Mouse (Mus musculus) embryonic facial prominence, embryonic 10.5 days (tissue): ENCODE data around the gene Enox1. TPM values are rescaled to one million over a fixed set of nuclear protein-coding genes. Genes with fewer than 3 reads are reported as not detected.

Source experiments
- DNase-seq: peaks from one replicate; pipeline ENCODE4 v3.0.0-alpha.2; 2017; ENCODE audit warnings: low spot score
- H3K27ac ChIP-seq: fragments of 300-500 bp; sonication (generic); replicated peaks from 2 replicates; pipeline ENCODE4 v1.5.1; 2016; ENCODE audit warnings: mild to moderate bottlenecking
- H3K27me3 ChIP-seq: fragments of 300-500 bp; sonication (generic); replicated peaks from 2 replicates; pipeline ENCODE4 v1.6.1; 2016; ENCODE audit warnings: low read depth, mild to moderate bottlenecking; ENCODE audit not compliant: poor library complexity, severe bottlenecking
- H3K36me3 ChIP-seq: fragments of 300-500 bp; sonication (generic); replicated peaks from 2 replicates; pipeline ENCODE4 v1.6.1; 2016; ENCODE audit warnings: mild to moderate bottlenecking, moderate library complexity
- H3K4me1 ChIP-seq: fragments of 300-500 bp; sonication (generic); 2 replicates; pipeline ENCODE4 v1.6.1; 2016
- H3K4me3 ChIP-seq: fragments of 300-500 bp; sonication (generic); 2 replicates; pipeline ENCODE4 v1.5.1; 2016; ENCODE audit warnings: mild to moderate bottlenecking, moderate library complexity
- H3K9me3 ChIP-seq: fragments of 300-500 bp; sonication (generic); 2 replicates; pipeline ENCODE4 v1.6.1; 2016; ENCODE audit warnings: mild to moderate bottlenecking
- WGBS: fragments of 180-500 bp; shearing (Covaris S2); methylation state at CpG from one replicate; pipeline ENCODE4 v1.1.7; 2016; 5-methylcytosine and 5-hydroxymethylcytosine counted together
- polyA plus RNA-seq: library from polyadenylated mRNA; unstranded; fragments of >200 nt; fragmentation: Nextera tagmentation; extraction: Ambion mirVana; gene quantifications from 2 replicates; pipeline ENCODE4 v1.2.1, GENCODE M21; 2016

Gene Enox1
- polyA plus RNA-seq, 1 experiment from 2014 or later = 9.1 TPM

DNA sequence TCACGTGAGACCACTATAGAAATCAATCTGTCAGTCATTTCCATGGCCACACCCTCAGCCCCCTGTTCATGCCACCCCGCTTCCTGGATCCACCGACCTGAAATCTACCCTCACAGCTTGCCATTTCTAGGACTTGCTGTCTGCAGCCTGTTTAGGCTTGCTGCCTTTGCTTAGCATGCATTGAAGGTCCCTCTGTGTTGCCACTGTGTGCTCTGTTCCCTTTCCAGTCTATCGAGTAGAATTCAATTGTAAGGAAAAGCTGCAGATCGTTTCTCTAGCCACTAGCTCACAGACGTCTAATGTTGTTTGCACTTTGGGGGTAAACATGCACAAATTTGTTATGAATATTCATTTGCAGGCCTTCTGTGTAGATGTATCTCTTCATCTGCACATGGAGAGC, 485.8 kb downstream of the Enox1 start:
- H3K27ac ChIP-seq = no peak overlapping the region
- H3K9me3 ChIP-seq = no peaks in the 10 kb centered on the region
- no peaks in the 10 kb centered on the region for H3K27me3 ChIP-seq
- H3K4me1 ChIP-seq = peaks cover 25% of the 10 kb centered on the region
- no peak overlapping the region for H3K4me3 ChIP-seq
- DNase-seq = no peak
- no peaks in the 10 kb centered on the region for H3K36me3 ChIP-seq
- WGBS = 85% methylated on average over 6 of the region's 6 CpGs

GRCm38 (mm10) chr14:77646196-77646595, 489.6 kb downstream of the Enox1 start:
- H3K9me3 ChIP-seq = no peaks in the 10 kb centered on the region
- DNase-seq = no peak
- H3K4me1 ChIP-seq = peaks cover 11% of the 10 kb centered on the region
- no peaks in the 10 kb centered on the region for H3K27me3 ChIP-seq
- H3K27ac ChIP-seq = no peak overlapping the region
- no peaks in the 10 kb centered on the region for H3K36me3 ChIP-seq
- H3K4me3 ChIP-seq = no peak overlapping the region
- WGBS = 88% methylated on average over 2 of the region's 2 CpGs

DNA sequence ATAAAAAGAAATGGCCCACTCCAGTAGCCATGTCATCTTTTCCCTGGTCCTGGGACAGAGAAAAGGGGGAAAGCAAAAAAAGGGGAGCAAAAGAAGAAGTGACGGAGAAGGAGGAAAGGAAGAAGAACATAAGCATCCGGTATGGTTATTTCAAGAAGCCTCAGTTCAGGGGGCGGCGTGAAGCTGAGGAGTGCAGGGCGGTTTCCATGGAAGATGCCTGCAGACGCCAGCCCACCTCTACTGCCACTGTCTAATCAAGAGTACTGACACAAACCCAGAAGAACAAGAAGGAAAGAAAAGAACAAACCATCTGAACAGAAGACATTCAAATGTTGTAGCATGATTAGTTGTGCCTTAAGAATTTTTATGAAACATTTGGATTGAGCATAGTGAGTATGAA, 490.5 kb downstream of the Enox1 start:
- 92% methylated on average over 6 of the region's 6 CpGs for WGBS

DNA sequence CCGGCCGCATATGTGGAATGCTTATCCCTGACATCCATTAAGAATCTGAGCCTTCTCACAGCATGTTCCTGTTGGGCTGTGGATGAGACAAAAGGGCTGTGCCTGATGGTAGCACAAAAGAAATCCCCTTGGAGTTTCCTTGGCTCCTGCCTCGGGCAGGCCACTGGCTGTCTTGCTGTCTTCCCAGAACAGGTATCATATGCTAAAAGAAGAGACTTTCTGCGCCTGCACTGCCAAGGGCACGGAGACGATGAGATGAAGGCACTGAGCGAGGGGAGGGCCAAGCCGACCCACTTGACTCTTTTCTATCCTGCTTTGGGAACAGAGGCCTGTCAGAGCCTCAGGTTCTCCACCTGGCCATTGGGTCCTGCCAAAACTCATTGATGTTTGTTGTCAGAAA, 491.7 kb downstream of the Enox1 start:
- peaks cover 7% of the 10 kb centered on the region for H3K4me1 ChIP-seq
- H3K36me3 ChIP-seq = no peaks in the 10 kb centered on the region
- no peak overlapping the region for H3K4me3 ChIP-seq
- 78% methylated on average over 8 of the region's 8 CpGs for WGBS
- no peak overlapping the region for H3K27ac ChIP-seq
- H3K9me3 ChIP-seq = no peaks in the 10 kb centered on the region
- no peak for DNase-seq
- no peaks in the 10 kb centered on the region for H3K27me3 ChIP-seq

More for the DNA sequence above, 490.5 kb downstream of the Enox1 start:
- peaks cover 3% of the 10 kb centered on the region; the same call in 1 of the 2 replicates for H3K4me1 ChIP-seq
- H3K27me3 ChIP-seq = no peaks in the 10 kb centered on the region
- H3K36me3 ChIP-seq = no peaks in the 10 kb centered on the region
- H3K27ac ChIP-seq = no peak overlapping the region
- H3K9me3 ChIP-seq = no peaks in the 10 kb centered on the region
- no peak for DNase-seq
- H3K4me3 ChIP-seq = no peak overlapping the region

- Histone ChIP-seq H3K27ac (no peak overlapping the region), H3K4me3 (no peak overlapping the region), H3K9me3 (peaks cover 7% of the 10 kb centered on the region; the same call in 1 of the 2 replicates), H3K27me3 (0 out of 2 replicates have a peak, but pooled peaks cover 5% of the 10 kb centered on the region), H3K36me3 (no peaks in the 10 kb centered on the region), H3K4me1 (peaks cover 18% of the 10 kb centered on the region)
- no peak for DNase-seq
- WGBS = 90% methylated on average over 4 of the region's 4 CpGs
Observed at GRCm38 (mm10) chr14:77658739-77659138, 502.2 kb downstream of the Enox1 start.

DNA sequence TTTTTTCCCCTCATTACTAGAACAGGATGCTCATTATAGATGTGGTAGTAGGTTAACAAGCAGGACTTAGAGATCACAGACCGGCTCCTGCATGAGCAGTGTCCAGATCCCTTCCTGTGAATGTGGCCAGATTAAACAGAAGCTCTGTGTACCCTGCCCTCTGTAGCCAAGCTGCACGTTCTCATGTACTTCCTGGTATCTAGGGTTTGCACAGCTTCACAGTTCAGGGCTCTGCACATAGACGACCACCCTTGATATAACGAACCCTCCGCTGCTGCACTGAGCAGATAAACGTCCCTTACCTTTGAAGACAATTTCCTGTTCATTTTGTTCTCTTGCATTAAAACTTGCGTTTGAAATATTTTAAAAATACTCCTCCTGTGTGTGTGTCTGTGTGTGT, 505.7 kb downstream of the Enox1 start:
- no peaks in the 10 kb centered on the region for H3K36me3 ChIP-seq
- no peaks in the 10 kb centered on the region for H3K9me3 ChIP-seq
- H3K27me3 ChIP-seq = no peaks in the 10 kb centered on the region
- 78% methylated on average over 7 of the region's 7 CpGs for WGBS
- H3K27ac ChIP-seq = no peak overlapping the region
- peaks cover 18% of the 10 kb centered on the region for H3K4me1 ChIP-seq
- no peak for DNase-seq
- no peak overlapping the region for H3K4me3 ChIP-seq

GRCm38 (mm10) chr14:77662994-77663393, 506.4 kb downstream of the Enox1 start:
- DNase-seq = no peak
- H3K27ac ChIP-seq = no peak overlapping the region
- no peak overlapping the region for H3K4me3 ChIP-seq
- no peaks in the 10 kb centered on the region for H3K36me3 ChIP-seq
- no peaks in the 10 kb centered on the region for H3K9me3 ChIP-seq
- peaks cover 19% of the 10 kb centered on the region for H3K4me1 ChIP-seq
- no peaks in the 10 kb centered on the region for H3K27me3 ChIP-seq
- WGBS = 82% methylated on average over 8 of the region's 8 CpGs

GRCm38 (mm10) chr14:77668096-77668495, 511.5 kb downstream of the Enox1 start:
- H3K36me3 ChIP-seq = no peaks in the 10 kb centered on the region
- H3K9me3 ChIP-seq = no peaks in the 10 kb centered on the region
- H3K4me3 ChIP-seq = no peak overlapping the region
- WGBS = 60% methylated on average over 3 of the region's 3 CpGs
- no peak overlapping the region for H3K27ac ChIP-seq
- peaks cover 28% of the 10 kb centered on the region for H3K4me1 ChIP-seq
- H3K27me3 ChIP-seq = no peaks in the 10 kb centered on the region
- DNase-seq = no peak

DNA sequence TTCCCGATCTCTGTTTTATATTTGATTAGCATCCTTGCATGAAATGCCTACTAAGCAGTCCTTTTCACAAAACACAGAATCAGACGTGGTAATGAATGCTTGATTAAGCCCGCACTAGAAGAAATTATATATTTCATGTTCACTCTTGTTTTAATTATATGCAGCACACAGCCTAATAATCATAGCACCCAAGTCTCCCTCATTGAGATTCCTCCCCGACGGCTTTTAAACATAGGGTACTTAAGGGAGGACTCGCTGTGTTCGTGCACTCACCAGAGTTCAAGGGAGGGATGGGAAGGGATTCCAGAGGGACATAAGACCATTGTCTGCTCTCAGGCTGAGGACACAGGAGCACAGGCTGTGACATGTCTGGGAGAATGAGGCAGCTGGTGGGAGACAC, 512.9 kb downstream of the Enox1 start:
- Histone ChIP-seq H3K4me3 (no peak overlapping the region), H3K36me3 (no peaks in the 10 kb centered on the region), H3K9me3 (no peaks in the 10 kb centered on the region), H3K27ac (no peak overlapping the region), H3K27me3 (no peaks in the 10 kb centered on the region), H3K4me1 (peaks cover 26% of the 10 kb centered on the region)
- DNase-seq = no peak
- 87% methylated on average over 7 of the region's 7 CpGs for WGBS

DNA sequence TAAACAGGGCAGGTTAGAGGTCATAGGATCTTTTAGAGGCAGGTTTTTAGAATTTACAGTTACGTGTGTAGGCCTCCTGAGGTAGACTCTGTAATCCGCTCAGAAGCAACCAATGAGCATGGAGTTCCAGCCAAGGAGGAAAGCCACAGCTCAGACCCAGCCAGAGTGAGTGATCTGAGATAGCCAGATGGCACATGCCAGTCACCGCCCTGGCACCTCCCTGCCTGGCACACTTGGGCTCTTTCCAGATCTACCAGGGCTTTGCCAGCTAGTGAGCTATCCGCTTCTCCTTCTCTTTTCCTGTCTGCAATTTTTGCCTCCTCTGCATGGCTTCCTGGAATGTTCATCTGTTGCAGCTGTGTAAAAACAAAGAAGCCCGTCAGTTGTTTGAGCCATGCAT, 514.4 kb downstream of the Enox1 start:
- 77% methylated on average over 5 of the region's 5 CpGs for WGBS
- Histone ChIP-seq H3K27ac (no peak overlapping the region; the same call in 1 of the 2 replicates), H3K36me3 (no peaks in the 10 kb centered on the region)

DNA sequence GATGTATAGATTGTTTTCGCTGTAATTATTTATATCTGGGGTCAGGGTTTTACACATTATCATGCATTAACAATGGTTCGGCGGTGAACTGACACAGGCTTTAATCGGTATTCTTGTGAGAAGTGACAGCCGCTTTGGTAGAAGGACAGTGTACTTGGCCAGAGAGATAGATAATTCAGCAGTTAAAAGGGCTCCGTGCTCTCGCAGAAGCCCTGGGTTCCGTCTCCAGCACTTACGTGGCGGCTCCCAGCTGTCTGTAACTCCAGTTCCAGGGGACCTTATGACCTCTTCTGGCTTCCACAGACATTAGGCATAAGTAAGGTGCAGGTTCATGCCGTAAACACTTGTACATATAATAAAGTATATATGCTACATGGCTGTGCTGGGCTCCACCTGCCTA, 515.4 kb downstream of the Enox1 start:
- Histone ChIP-seq H3K9me3 (no peaks in the 10 kb centered on the region), H3K27me3 (no peaks in the 10 kb centered on the region), H3K27ac (no peak overlapping the region), H3K4me1 (peaks cover 28% of the 10 kb centered on the region), H3K4me3 (no peak overlapping the region), H3K36me3 (no peaks in the 10 kb centered on the region)
- no peak for DNase-seq
- WGBS = 89% methylated on average over 11 of the region's 11 CpGs

More for the DNA sequence above, 514.4 kb downstream of the Enox1 start:
- Histone ChIP-seq H3K4me3 (no peak overlapping the region), H3K9me3 (no peaks in the 10 kb centered on the region), H3K4me1 (peaks cover 28% of the 10 kb centered on the region), H3K27me3 (no peaks in the 10 kb centered on the region)
- DNase-seq = no peak

DNA sequence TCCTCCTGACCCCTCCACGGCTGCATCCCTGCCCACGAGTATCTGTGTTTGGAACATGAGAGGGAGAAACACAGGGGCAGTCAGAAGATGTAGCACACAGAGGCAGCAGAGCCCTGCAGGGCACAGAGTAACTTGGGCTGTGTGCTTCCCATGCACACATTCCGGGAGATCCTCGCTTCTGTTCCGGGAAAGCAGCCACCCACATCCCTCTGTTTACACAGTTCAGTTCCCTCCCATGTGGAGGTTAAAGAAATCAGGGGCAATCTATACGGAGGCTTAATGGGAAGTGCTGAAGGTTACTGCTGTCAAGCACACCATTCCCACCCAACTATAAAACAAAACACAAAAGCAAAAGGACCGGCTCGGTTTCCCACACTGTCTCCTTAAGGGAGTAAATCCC, 516.6 kb downstream of the Enox1 start:
- Histone ChIP-seq H3K9me3 (no peaks in the 10 kb centered on the region), H3K27ac (0 out of 2 replicates have a peak overlapping the region, but pooled peaks have one; percentile 35)
- WGBS = 49% methylated on average over 8 of the region's 8 CpGs

DNA sequence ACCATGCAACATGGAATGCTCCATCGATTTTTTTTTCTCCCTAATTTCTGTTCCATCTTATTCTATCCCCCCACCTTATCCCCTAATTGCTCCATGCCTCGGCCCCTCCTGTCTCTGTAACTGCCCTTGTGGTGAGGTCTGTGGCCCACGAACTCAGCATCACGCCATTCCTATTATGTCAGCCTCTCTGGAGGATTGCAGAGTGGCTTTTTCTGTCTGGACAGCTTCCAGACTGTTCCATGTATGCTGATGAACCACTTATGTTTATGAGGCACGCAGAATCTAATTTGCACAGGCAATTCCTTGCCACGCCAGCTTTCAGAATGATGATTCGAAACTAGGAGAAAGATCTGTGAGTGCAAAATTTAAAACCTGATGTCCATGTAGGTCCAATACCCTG, 521.4 kb downstream of the Enox1 start:
- H3K4me1 ChIP-seq = peaks cover 6% of the 10 kb centered on the region
- no peaks in the 10 kb centered on the region for H3K9me3 ChIP-seq
- H3K27ac ChIP-seq = no peak overlapping the region
- H3K36me3 ChIP-seq = no peaks in the 10 kb centered on the region
- no peak overlapping the region for H3K4me3 ChIP-seq
- H3K27me3 ChIP-seq = no peaks in the 10 kb centered on the region
- 83% methylated on average over 7 of the region's 7 CpGs for WGBS
- DNase-seq = peak; percentile 4

More for the DNA sequence above, 516.6 kb downstream of the Enox1 start:
- no peaks in the 10 kb centered on the region for H3K36me3 ChIP-seq
- no peak for DNase-seq
- no peak overlapping the region for H3K4me3 ChIP-seq
- H3K4me1 ChIP-seq = peaks cover 26% of the 10 kb centered on the region
- no peaks in the 10 kb centered on the region for H3K27me3 ChIP-seq

GRCm38 (mm10) chr14:77679877-77680276, 523.3 kb downstream of the Enox1 start:
- H3K27me3 ChIP-seq = no peaks in the 10 kb centered on the region
- 92% methylated on average over 9 of the region's 9 CpGs for WGBS
- H3K9me3 ChIP-seq = no peaks in the 10 kb centered on the region
- DNase-seq = no peak
- H3K27ac ChIP-seq = no peak overlapping the region
- no peaks in the 10 kb centered on the region for H3K36me3 ChIP-seq
- no peaks in the 10 kb centered on the region for H3K4me1 ChIP-seq
- H3K4me3 ChIP-seq = no peak overlapping the region
